Mouse (Mus musculus) kidney, adult 8-10 months (tissue): ENCODE measurements at regions not wholly inside any gene's neighbourhood (a gene's known extent, or its start where the extent isn't known, plus 50 kb on each side); places are given as distances from the start of the nearest gene placed in this dataset.

Experiments used
- DNase-seq, 2 experiments: peaks; one replicate each; pipeline ENCODE4 v3.0.0; 2022

- DNase-seq: no peak
These were observed 288.1 kb upstream of the Cxadr start for GRCm38 (mm10) chr16:78013049-78013819.

GRCm38 (mm10) chr16:78004016-78004415 lies 297.3 kb upstream of the Cxadr start:
- DNase-seq: no peak

- no peak for DNase-seq
These were observed 308.3 kb upstream of the Cxadr start for GRCm38 (mm10) chr16:77992986-77993385.

- no peak for DNase-seq
These were observed 311.4 kb upstream of the Cxadr start for GRCm38 (mm10) chr16:77989791-77990325.

- peak in 1 of 2 experiments; percentile 3 for DNase-seq
These were observed 312.1 kb upstream of the Cxadr start for GRCm38 (mm10) chr16:77989139-77989538.

GRCm38 (mm10) chr16:77986884-77987529 lies 314.3 kb upstream of the Cxadr start:
- DNase-seq: no peak

- no peak for DNase-seq
These were observed 346.9 kb upstream of the Gm11146 start for GRCm38 (mm10) chr16:77948785-77949184.

- no peak for DNase-seq
These were observed 343.5 kb upstream of the Gm11146 start for GRCm38 (mm10) chr16:77945442-77945841.

GRCm38 (mm10) chr16:77931025-77931723 lies 329.3 kb upstream of the Gm11146 start:
- no peak for DNase-seq

GRCm38 (mm10) chr16:77914160-77915070 lies 312.5 kb upstream of the Gm11146 start:
- no peak for DNase-seq

- DNase-seq: no peak
These were observed 292.4 kb upstream of the Gm11146 start for GRCm38 (mm10) chr16:77894247-77894646.

- DNase-seq: no peak
These were observed 291.8 kb upstream of the Gm11146 start for GRCm38 (mm10) chr16:77893690-77894089.

- no peak for DNase-seq
These were observed 290.8 kb upstream of the Gm11146 start for GRCm38 (mm10) chr16:77892731-77893130.

- DNase-seq: no peak
These were observed 287.5 kb upstream of the Gm11146 start for GRCm38 (mm10) chr16:77889348-77889747.

- DNase-seq: no peak
These were observed 283.3 kb upstream of the Gm11146 start for GRCm38 (mm10) chr16:77885060-77885679.

GRCm38 (mm10) chr16:77884495-77884894 lies 282.6 kb upstream of the Gm11146 start:
- no peak for DNase-seq

GRCm38 (mm10) chr16:77877006-77877405 lies 275.1 kb upstream of the Gm11146 start:
- no peak for DNase-seq

GRCm38 (mm10) chr16:77863246-77863645 lies 261.4 kb upstream of the Gm11146 start:
- no peak for DNase-seq

- DNase-seq: no peak
These were observed 250.3 kb upstream of the Gm11146 start for GRCm38 (mm10) chr16:77852066-77852781.

- no peak for DNase-seq
These were observed 249.5 kb upstream of the Gm11146 start for GRCm38 (mm10) chr16:77851206-77852065.
